Comparison of ENCODE assay signal across 11 mouse cellular contexts in the genomic region with DNA sequence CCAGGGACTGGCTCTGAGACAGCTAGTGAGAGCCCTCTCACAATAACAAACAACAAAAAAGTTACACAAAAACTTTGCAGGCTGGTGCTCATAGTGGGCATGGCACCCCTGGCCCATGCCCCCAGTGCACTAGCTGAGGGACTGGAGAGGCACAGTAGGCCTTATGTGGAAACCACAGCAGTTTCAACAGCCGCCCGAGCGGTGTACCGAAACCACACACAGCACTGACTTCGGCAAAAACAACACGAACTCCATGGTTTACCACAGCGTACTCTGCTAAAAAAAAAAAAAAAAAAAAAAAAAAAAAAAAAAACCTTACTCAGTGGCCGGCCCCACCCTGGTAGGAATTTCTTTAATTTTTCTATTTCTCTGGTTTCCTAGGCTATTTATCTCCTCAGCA. TPM values are rescaled to one million over a fixed set of nuclear protein-coding genes. Genes with fewer than 3 reads are reported as not detected.
DNase-seq lines count a peak whose midpoint lies in the region; ATAC-seq and TF ChIP-seq lines count a peak whose summit lies in the region.
"Had no signal": no experiment of that assay in that cellular context is flagged by ENCODE, and none has a peak within 500 bp of the region (broad histone marks: within the 10 kb centered on the region; RNA-seq: fewer than 3 reads in every experiment).

No protein-coding gene starts in this region.

- H3K27ac ChIP-seq in heart, adult 2 months, result peak overlapping the region; percentile 60
- peak overlapping the region; percentile 77 for H3K27ac ChIP-seq in bone marrow macrophage, adult 2 months (ENCODE audit: insufficient read depth, low read depth, low read length)
- H3K27ac ChIP-seq in midbrain, embryonic 11.5 days (ENCODE audit: low read depth, low read length), result no peak overlapping the region

- no peak for TF ChIP-seq POLR2A in heart, adult 2 months (IDR thresholded peaks at IDR 0.05; ENCODE audit: insufficient read depth, low read depth, low read length)
- TF ChIP-seq POLR2A in bone marrow macrophage, adult 2 months (IDR thresholded peaks at IDR 0.05; ENCODE audit: borderline replicate concordance, low read depth, low read length), result no peak

- 80% methylated on average over 8 of the region's 8 CpGs for WGBS in heart, adult 2 months
- 96% methylated on average over 8 of the region's 8 CpGs for WGBS in midbrain, embryonic 11.5 days

- H3K9me3 ChIP-seq in midbrain, embryonic 11.5 days (ENCODE audit: control insufficient read depth, low read length), result no peaks in the 10 kb centered on the region
- H3K9me3 ChIP-seq: megakaryocyte, embryonic 14.5 days had no signal

- no peaks in the 10 kb centered on the region for H3K27me3 ChIP-seq in heart, adult 2 months (ENCODE audit: control insufficient read depth, insufficient read depth, low read length)
- H3K27me3 ChIP-seq in midbrain, embryonic 11.5 days (ENCODE audit: control insufficient read depth, insufficient read depth, low read length), result no peaks in the 10 kb centered on the region

- peaks cover 7% of the 10 kb centered on the region for H3K36me3 ChIP-seq in heart, adult 2 months (ENCODE audit: control insufficient read depth, insufficient read depth, low read length)
- H3K36me3 ChIP-seq in midbrain, embryonic 11.5 days (ENCODE audit: control insufficient read depth, insufficient read depth, low read length), result peaks cover 5% of the 10 kb centered on the region

- DNase-seq in heart, adult 2 months, result peak; percentile 28 to 67
- DNase-seq in heart, postnatal 25 days (ENCODE audit: low spot score), result no peak
- peak; percentile 61 for DNase-seq in thymus, postnatal 0 days (ENCODE audit: low spot score)
- DNase-seq in cerebellum, postnatal 14 days, result no peak
- no peak for DNase-seq in midbrain, embryonic 11.5 days (ENCODE audit: low spot score, missing footprints)
- DNase-seq in neural tube, embryonic 10.5 days (ENCODE audit: extremely low spot score, low spot score), result no peak
- DNase-seq: heart, postnatal 10 days had no signal

- H3K4me2 ChIP-seq in midbrain, embryonic 11.5 days, result no peak overlapping the region

- no peaks in the 10 kb centered on the region for H3K79me2 ChIP-seq in heart, adult 2 months (replicated peaks; ENCODE audit: control insufficient read depth, insufficient read depth, low read length)

- no peak for TF ChIP-seq EP300 in heart, adult 2 months (IDR thresholded peaks at IDR 0.05; ENCODE audit: insufficient read depth, low read depth, low read length)

- TF ChIP-seq CTCF in heart, adult 2 months (IDR thresholded peaks at IDR 0.05), result no peak
- TF ChIP-seq CTCF in bone marrow macrophage, adult 2 months (IDR thresholded peaks at IDR 0.05; ENCODE audit: low read depth, low read length), result no peak

- H3K9ac ChIP-seq in heart, adult 2 months (ENCODE audit: low read depth, low read length), result no peak overlapping the region
- no peak overlapping the region for H3K9ac ChIP-seq in midbrain, embryonic 11.5 days (ENCODE audit: low read length)

- intact Hi-C loops in heart, adult 2 months (cut with DNase I), result no loop called here
- intact Hi-C loops in heart, postnatal 25 days (cut with DNase I), result no loop called here

- peak; percentile 61 for ATAC-seq in megakaryocyte progenitor cell, adult 5-6 weeks (replicated peaks; ENCODE audit: poor library complexity)
- no peak for ATAC-seq in midbrain, embryonic 11.5 days (ENCODE audit: low FRiP score)

- no peak overlapping the region for H3K4me3 ChIP-seq in heart, adult 2 months
- no peak overlapping the region for H3K4me3 ChIP-seq in bone marrow macrophage, adult 2 months (ENCODE audit: insufficient read depth, low read length)
- no peak overlapping the region for H3K4me3 ChIP-seq in midbrain, embryonic 11.5 days (ENCODE audit: low read depth, low read length)
- H3K4me3 ChIP-seq: erythroblast, embryonic 14.5 days; megakaryocyte, embryonic 14.5 days had no signal

- peaks cover 32% of the 10 kb centered on the region for H3K4me1 ChIP-seq in heart, adult 2 months (ENCODE audit: control insufficient read depth, insufficient read depth, low read length)
- peaks cover 38% of the 10 kb centered on the region for H3K4me1 ChIP-seq in bone marrow macrophage, adult 2 months (ENCODE audit: control insufficient read depth, insufficient read depth, low read length)
- H3K4me1 ChIP-seq in midbrain, embryonic 11.5 days (ENCODE audit: control insufficient read depth, insufficient read depth, low read length), result no peaks in the 10 kb centered on the region

RNA-seq across cellular contexts. Expression of a gene that starts 31.9 kb away (rescaled TPM):
- 10 to 100 TPM; 76.0 to 92.7 TPM for total RNA-seq in heart, adult 2 months (2021)
- polyA plus RNA-seq in heart, adult 2 months (2012; rRNA removed), result 21.1 and 42.6 TPM in 2 replicates
- total RNA-seq in heart, postnatal 25 days (2021), result 10 to 100 TPM; 48.2 to 62.5 TPM
- 34.3 and 37.1 TPM in 2 replicates for polyA plus RNA-seq in bone marrow macrophage, adult 2 months (2012; ENCODE audit: insufficient read depth, insufficient read length, missing spikeins)
- 10.8 and 21.8 TPM in 2 replicates for total RNA-seq in megakaryocyte progenitor cell, adult 5-6 weeks (2015)
- total RNA-seq in megakaryocyte progenitor cell, adult 5-6 weeks (2017), result 2.0 and 6.6 TPM in 2 replicates
- polyA plus RNA-seq in thymus, postnatal 0 days (2015; fragmentation: Nextera tagmentation; extraction: Ambion mirVana), result 16.8 and 21.4 TPM in 2 replicates
- 5.0 and 6.5 TPM in 2 replicates for polyA plus RNA-seq in midbrain, embryonic 11.5 days (2014; fragmentation: Nextera tagmentation; extraction: Ambion mirVana)

RNA-seq across cellular contexts. Expression of a gene that starts 45.7 kb away (rescaled TPM):
- 1 to 10 TPM; 6.7 to 8.5 TPM for total RNA-seq in heart, adult 2 months (2021)
- 1.1 and 2.9 TPM in 2 replicates for polyA plus RNA-seq in heart, adult 2 months (2012; rRNA removed)
- total RNA-seq in heart, postnatal 25 days (2021), result 10 to 100 TPM in 1 of 2 experiments, 1 to 10 TPM in 1; 7.6 to 10.1 TPM
- polyA plus RNA-seq in bone marrow macrophage, adult 2 months (2012; ENCODE audit: insufficient read depth, insufficient read length, missing spikeins), result 6.7 TPM in 1 of 2 replicates, not detected in the other
- total RNA-seq in megakaryocyte progenitor cell, adult 5-6 weeks (2015), result 58.7 and 76.6 TPM in 2 replicates
- 68.3 and 86.8 TPM in 2 replicates for total RNA-seq in megakaryocyte progenitor cell, adult 5-6 weeks (2017)
- polyA plus RNA-seq in thymus, postnatal 0 days (2015; fragmentation: Nextera tagmentation; extraction: Ambion mirVana), result 32.8 and 33.9 TPM in 2 replicates
- polyA plus RNA-seq in midbrain, embryonic 11.5 days (2014; fragmentation: Nextera tagmentation; extraction: Ambion mirVana), result 39.3 and 42.3 TPM in 2 replicates

Comparison
In these comparisons a context has a peak if more than half of its experiments do, and no peak if none do; other contexts are left out.
1. DNase-seq: peak in heart, adult 2 months (2 of 2) and thymus, postnatal 0 days (single experiment); none in heart, postnatal 25 days (single experiment), cerebellum, postnatal 14 days (0 of 2), midbrain, embryonic 11.5 days (single experiment) and neural tube, embryonic 10.5 days (single experiment).